Mouse (Mus musculus) heart, adult 2 months (tissue): Measurements from ENCODE around the gene Helq.

Experiments used
- CTCF ChIP-seq: fragments of 200-600 bp; IDR thresholded peaks from 2 replicates; pipeline ENCODE4 v1.8.1; 2022; ENCODE audit warnings: antibody characterized with exemption, mild to moderate bottlenecking, moderate library complexity
- EP300 ChIP-seq: fragments of 200-500 bp; IDR thresholded peaks from 2 replicates; pipeline ENCODE4 v1.6.1; 2011; ENCODE audit warnings: low read depth, low read length, control low read depth; ENCODE audit not compliant: insufficient read depth

- TF ChIP-seq CTCF (no peak), EP300 (no peak)
Measured at GRCm38 (mm10) chr5:100726001-100726400, 72.4 kb downstream of the Helq start.
